Mouse (Mus musculus): ENCODE data around the gene Polr2l.
"Not testable (repeated sequence)": the region's sequence is repeated elsewhere in the genome, so short reads cannot be mapped to it uniquely, and the experiment has no call there.

Polr2l gene

GRCm38 (mm10) chr7:141447110-141447991, 27.6 kb downstream of the Polr2l start, which contains the start of gene Rplp2:
TSS of gene Rplp2 (plus strand) at chr7:141447370.
- peak; percentile 77 for DNase-seq (ENCODE audit: low spot score)

- DNase-seq (ENCODE audit: low spot score) = not testable (repeated sequence)
Measured at GRCm38 (mm10) chr7:141446374-141446773, 28.6 kb downstream of the Polr2l start.

- DNase-seq (ENCODE audit: low spot score) = no peak
Measured at GRCm38 (mm10) chr7:141443828-141444237, 31.1 kb downstream of the Polr2l start, which contains the start of gene Pidd1. TSS of gene Pidd1 (minus strand) at chr7:141444025.

- DNase-seq (ENCODE audit: low spot score) = no peak
Measured at GRCm38 (mm10) chr7:141443081-141443821, 31.7 kb downstream of the Polr2l start.

- DNase-seq (ENCODE audit: low spot score) = no peak
Measured at GRCm38 (mm10) chr7:141442199-141442598, 32.7 kb downstream of the Polr2l start.

GRCm38 (mm10) chr7:141441460-141441859, 33.5 kb downstream of the Polr2l start:
- DNase-seq (ENCODE audit: low spot score) = no peak

- no peak for DNase-seq (ENCODE audit: low spot score)
Measured at GRCm38 (mm10) chr7:141440613-141441012, 34.3 kb downstream of the Polr2l start.

- no peak for DNase-seq (ENCODE audit: low spot score)
Measured at GRCm38 (mm10) chr7:141439811-141440210, 35.1 kb downstream of the Polr2l start.

- DNase-seq (ENCODE audit: low spot score) = no peak
Measured at GRCm38 (mm10) chr7:141439140-141439679, 35.7 kb downstream of the Polr2l start.

- no peak for DNase-seq (ENCODE audit: low spot score)
Measured at GRCm38 (mm10) chr7:141438201-141438968, 36.5 kb downstream of the Polr2l start.

GRCm38 (mm10) chr7:141437178-141438120, 37.5 kb downstream of the Polr2l start, which contains the start of gene Slc25a22:
TSS of gene Slc25a22 (minus strand) at chr7:141437892.
- DNase-seq (ENCODE audit: low spot score) = no peak

GRCm38 (mm10) chr7:141436523-141436892, 38.4 kb downstream of the Polr2l start:
- no peak for DNase-seq (ENCODE audit: low spot score)

GRCm38 (mm10) chr7:141435856-141436522, 38.9 kb downstream of the Polr2l start:
- no peak for DNase-seq (ENCODE audit: low spot score)

- no peak for DNase-seq (ENCODE audit: low spot score)
Measured at GRCm38 (mm10) chr7:141435129-141435855, 39.6 kb downstream of the Polr2l start.

GRCm38 (mm10) chr7:141434464-141434863, 40.5 kb downstream of the Polr2l start:
- no peak for DNase-seq (ENCODE audit: low spot score)

GRCm38 (mm10) chr7:141433517-141434400, 41.2 kb downstream of the Polr2l start:
- DNase-seq (ENCODE audit: low spot score) = no peak

GRCm38 (mm10) chr7:141432741-141433516, 42.0 kb downstream of the Polr2l start:
- no peak for DNase-seq (ENCODE audit: low spot score)
